Mouse (Mus musculus) liver, adult 2 months (tissue): ENCODE measurements around the gene Ccp110. TPM values are rescaled to one million over a fixed set of nuclear protein-coding genes. Genes with fewer than 3 reads are reported as not detected.

Experiments used
- DNase-seq: peaks from one replicate; pipeline ENCODE4 v3.0.0-alpha.2; 2011; ENCODE audit warnings: low read depth, low spot score; ENCODE audit errors: extremely low read depth
- H3K27ac ChIP-seq: fragments of 200-500 bp; replicated peaks from 2 replicates; pipeline ENCODE4 v1.5.1; 2012; ENCODE audit warnings: low read depth, mild to moderate bottlenecking, control low read depth, inconsistent platforms, low read length; ENCODE audit not compliant: insufficient read depth
- H3K27me3 ChIP-seq: fragments of 200-500 bp; 2 replicates; pipeline ENCODE4 v1.6.1; 2012; ENCODE audit warnings: mild to moderate bottlenecking, moderate library complexity, low read length, inconsistent platforms; ENCODE audit not compliant: control insufficient read depth, insufficient read depth
- H3K36me3 ChIP-seq: fragments of 200-500 bp; 2 replicates; pipeline ENCODE4 v1.6.1; 2012; ENCODE audit warnings: low read length, inconsistent platforms; ENCODE audit not compliant: control insufficient read depth, insufficient read depth
- H3K4me1 ChIP-seq: fragments of 200-500 bp; 2 replicates; pipeline ENCODE4 v1.6.1; 2011; ENCODE audit warnings: low read length; ENCODE audit not compliant: control insufficient read depth, insufficient read depth
- H3K4me3 ChIP-seq: fragments of 200-500 bp; 2 replicates; pipeline ENCODE4 v1.5.1; 2011; ENCODE audit warnings: low read depth, mild to moderate bottlenecking, control low read depth, low read length, moderate library complexity; ENCODE audit not compliant: insufficient read depth
- H3K79me2 ChIP-seq: fragments of 200-500 bp; 2 replicates; pipeline ENCODE4 v1.6.1; 2012; ENCODE audit warnings: inconsistent platforms, mild to moderate bottlenecking, low read length, moderate library complexity; ENCODE audit not compliant: control insufficient read depth, insufficient read depth
- H3K9ac ChIP-seq: fragments of 200-500 bp; 2 replicates; pipeline ENCODE4 v1.6.1; 2012; ENCODE audit warnings: low read depth, mild to moderate bottlenecking, control low read depth, inconsistent platforms, low read length
- CTCF ChIP-seq: fragments of 200-500 bp; IDR thresholded peaks from 2 replicates; pipeline ENCODE4 v1.5.1; 2011; ENCODE audit warnings: low read depth, low read length, control low read depth
- POLR2A ChIP-seq: fragments of 200-500 bp; IDR thresholded peaks from 2 replicates; pipeline ENCODE4 v1.6.1; 2011; ENCODE audit warnings: low read length, control low read depth; ENCODE audit not compliant: insufficient read depth; ENCODE audit errors: extremely low read depth
- WGBS: fragments of 180-500 bp; shearing (Covaris S2); methylation state at CpG from one replicate; pipeline ENCODE4 v1.1.7; 2018; 5-methylcytosine and 5-hydroxymethylcytosine counted together
- polyA plus RNA-seq: library from polyadenylated mRNA; depleted of rRNA; stranded (reverse); fragments of >200 nt; gene quantifications from 2 replicates; pipeline ENCODE4 v1.2.3, GENCODE M21; 2012
- total RNA-seq: library from RNA; depleted of rRNA; stranded (reverse); fragments of >200 nt; gene quantifications from 2 replicates; pipeline ENCODE4 v1.2.3, GENCODE M21; 2014

The Ccp110 gene
- total and polyA plus RNA-seq, 2 experiments, result 1.3 to 3.0 TPM

DNA sequence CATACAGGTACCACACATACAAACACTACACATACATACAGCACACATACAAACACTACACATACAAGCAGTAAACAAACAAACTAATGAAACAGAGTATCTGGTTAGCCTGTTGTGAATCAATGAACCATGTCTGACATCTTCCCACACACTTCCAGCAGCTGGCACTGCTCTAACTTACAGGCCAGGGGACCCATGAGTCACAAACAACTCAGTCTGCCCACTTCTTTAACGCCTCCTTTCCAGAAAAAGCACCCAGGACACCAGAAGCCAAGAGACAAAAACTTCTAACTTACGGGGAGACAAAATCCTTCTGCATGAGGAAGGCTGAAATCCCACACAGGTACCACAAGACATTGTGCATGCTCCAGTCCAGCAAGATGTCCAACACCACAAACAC is 21.1 kb upstream of the Ccp110 start:
- Histone ChIP-seq H3K4me3 (no peak overlapping the region), H3K4me1 (no peaks in the 10 kb centered on the region), H3K27ac (no peak overlapping the region), H3K36me3 (peaks cover 63% of the 10 kb centered on the region), H3K79me2 (no peaks in the 10 kb centered on the region), H3K9ac (no peak overlapping the region), H3K27me3 (no peaks in the 10 kb centered on the region)
- 99% methylated on average over 2 of the region's 2 CpGs for WGBS
- TF ChIP-seq CTCF, result no peak
- no peak for TF ChIP-seq POLR2A
- no peak for DNase-seq

DNA sequence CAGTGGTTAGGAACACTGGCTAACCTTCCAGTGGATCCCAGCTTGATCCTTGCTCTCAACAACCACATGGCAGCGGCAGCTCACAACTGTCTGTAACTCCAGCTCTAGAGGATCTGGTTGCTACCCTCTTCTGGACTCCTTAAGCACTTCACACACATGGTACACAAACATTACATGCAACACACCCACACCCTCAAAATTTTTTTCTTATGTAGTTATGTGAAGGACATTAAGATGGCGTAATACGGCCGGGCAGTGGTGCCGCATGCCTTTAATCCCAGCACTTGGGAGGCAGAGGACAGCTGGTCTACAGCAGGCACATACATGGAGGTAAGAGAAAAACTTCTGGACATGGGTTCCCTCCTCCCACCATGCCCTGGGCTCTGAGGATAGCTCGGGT is 16.2 kb upstream of the Ccp110 start:
- Histone ChIP-seq H3K27ac (no peak overlapping the region), H3K4me3 (no peak overlapping the region), H3K79me2 (peaks cover 8% of the 10 kb centered on the region; the same call in 1 of the 2 replicates), H3K27me3 (no peaks in the 10 kb centered on the region), H3K36me3 (peaks cover 51% of the 10 kb centered on the region), H3K9ac (no peak overlapping the region), H3K4me1 (peaks cover 23% of the 10 kb centered on the region)
- TF ChIP-seq CTCF, result no peak
- no peak for TF ChIP-seq POLR2A
- no peak for DNase-seq
- whole genome bisulfite sequencing, result 94% methylated on average over 6 of the region's 6 CpGs

DNA sequence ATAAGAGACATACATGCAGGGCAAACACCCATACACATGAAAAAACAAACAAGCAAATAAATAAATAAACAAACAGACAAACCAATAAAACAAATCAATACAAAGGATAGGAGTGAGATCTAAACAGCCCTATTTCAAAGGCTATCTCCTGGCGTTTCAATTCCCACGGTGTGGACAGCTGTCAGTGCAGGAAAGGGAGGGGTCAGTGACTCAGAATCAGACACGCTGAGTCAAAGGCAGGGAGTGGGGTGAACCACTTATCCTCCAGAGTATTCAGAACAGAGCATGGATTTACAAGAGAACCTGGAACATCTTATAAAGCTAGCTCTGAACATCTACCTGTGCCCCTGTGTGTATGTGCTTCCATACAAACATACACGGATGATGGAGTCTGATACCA is 15.2 kb upstream of the Ccp110 start:
- Histone ChIP-seq H3K9ac (no peak overlapping the region), H3K27ac (no peak overlapping the region), H3K27me3 (no peaks in the 10 kb centered on the region), H3K79me2 (peaks cover 8% of the 10 kb centered on the region; the same call in 1 of the 2 replicates), H3K36me3 (peaks cover 41% of the 10 kb centered on the region), H3K4me1 (peaks cover 28% of the 10 kb centered on the region), H3K4me3 (no peak overlapping the region)
- WGBS, result 68% methylated on average over 4 of the region's 4 CpGs
- no peak for DNase-seq
- no peak for TF ChIP-seq POLR2A
- no peak for TF ChIP-seq CTCF

DNA sequence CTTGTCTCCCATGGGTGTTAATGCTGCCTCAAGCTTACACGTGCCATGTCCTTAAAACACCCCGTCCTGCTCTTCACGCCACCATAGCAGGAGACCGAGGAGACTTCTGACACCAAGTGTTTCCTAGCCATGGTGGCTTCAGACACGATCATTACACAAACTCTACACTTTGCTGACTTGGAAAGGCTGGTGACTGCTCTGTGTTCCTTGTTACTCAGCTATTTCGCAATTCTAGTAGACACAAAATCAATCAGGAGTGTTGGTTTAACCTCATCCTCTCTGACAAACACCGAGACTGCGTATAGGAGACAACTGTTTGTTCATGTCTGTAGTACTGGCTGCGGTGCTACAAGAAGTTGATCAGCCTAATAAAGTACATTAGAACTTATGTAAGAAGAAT is 13.5 kb upstream of the Ccp110 start:
- H3K4me3 ChIP-seq, result no peak overlapping the region
- H3K27ac ChIP-seq, result peak overlapping the region; percentile 81
- H3K36me3 ChIP-seq, result peaks cover 33% of the 10 kb centered on the region
- H3K79me2 ChIP-seq, result peaks cover 17% of the 10 kb centered on the region; the same call in 1 of the 2 replicates
- peaks cover 39% of the 10 kb centered on the region for H3K4me1 ChIP-seq
- peak; percentile 97 for DNase-seq
- H3K27me3 ChIP-seq, result no peaks in the 10 kb centered on the region
- H3K9ac ChIP-seq, result peak overlapping the region; percentile 36
- WGBS, result 19% methylated on average over 9 of the region's 9 CpGs
- TF ChIP-seq POLR2A (no peak), CTCF (no peak)

DNA sequence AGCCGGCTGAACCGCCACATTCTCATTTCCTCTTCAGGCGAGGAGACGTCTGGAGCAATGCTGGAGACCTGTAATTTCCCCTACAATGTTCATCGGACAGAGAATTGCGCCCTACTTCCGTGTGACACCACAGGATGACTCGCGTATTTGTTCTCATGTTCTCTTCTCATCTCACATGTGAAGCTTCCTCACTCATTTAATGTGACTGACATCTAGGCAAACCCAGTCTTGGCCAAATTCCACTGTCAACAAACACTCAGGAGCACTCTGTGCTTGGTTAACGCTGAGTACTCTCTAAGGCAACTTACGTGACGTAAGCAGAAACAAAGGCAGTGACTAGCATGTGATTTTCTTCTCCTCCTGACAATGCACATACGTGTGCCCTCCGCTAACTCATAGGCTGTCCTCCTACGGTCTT is 9.2 kb upstream of the Ccp110 start:
- H3K9ac ChIP-seq, result peak overlapping the region; percentile 81
- peaks cover 5% of the 10 kb centered on the region; the same call in 1 of the 2 replicates for H3K36me3 ChIP-seq
- H3K4me3 ChIP-seq, result peak overlapping the region; percentile 59
- H3K27ac ChIP-seq, result peak overlapping the region; percentile 100
- 18% methylated on average over 15 of the region's 15 CpGs for WGBS
- no peaks in the 10 kb centered on the region for H3K27me3 ChIP-seq
- H3K79me2 ChIP-seq, result peaks cover 17% of the 10 kb centered on the region; the same call in 1 of the 2 replicates
- peak; percentile 98 for DNase-seq
- TF ChIP-seq POLR2A (no peak), CTCF (no peak)
- peaks cover 42% of the 10 kb centered on the region for H3K4me1 ChIP-seq

DNA sequence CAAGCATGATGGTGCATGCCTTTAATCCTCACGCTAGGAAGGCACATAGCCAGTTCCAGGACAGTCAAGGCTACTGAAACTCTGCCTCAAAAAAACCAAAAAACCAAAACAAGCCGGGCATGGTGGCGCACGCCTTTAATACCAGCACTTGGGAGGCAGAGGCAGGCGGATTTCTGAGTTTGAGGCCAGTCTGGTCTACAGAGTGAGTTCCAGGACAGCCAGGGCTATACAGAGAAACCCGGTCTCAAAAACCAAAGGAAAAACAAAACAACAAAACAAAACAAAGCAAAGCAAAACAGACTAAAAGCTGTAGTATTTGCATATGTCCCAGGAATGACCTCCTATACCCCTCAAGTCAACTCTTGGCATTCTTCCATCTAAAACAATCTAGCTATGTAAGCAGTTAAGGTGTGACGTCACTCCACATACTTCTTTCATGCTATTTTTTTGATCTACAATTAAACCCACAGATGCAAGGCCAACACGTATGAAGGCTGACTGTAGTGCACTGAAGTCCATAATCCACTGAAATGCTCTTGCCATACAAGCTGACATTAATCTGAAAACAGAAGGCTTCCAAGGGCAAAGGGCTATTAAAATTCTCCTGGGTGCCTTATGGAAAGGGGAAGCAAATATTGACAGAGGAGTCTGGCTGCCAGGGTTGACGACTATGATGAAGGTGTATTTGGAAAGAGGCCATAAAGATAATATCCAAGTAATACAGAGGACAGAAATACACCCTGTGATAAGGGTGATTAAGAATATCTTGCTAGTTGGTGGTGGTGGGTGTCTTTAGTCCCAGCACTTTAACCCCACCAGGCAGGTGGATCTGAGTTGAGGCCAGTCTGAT is 8.1 kb upstream of the Ccp110 start:
- peak overlapping the region; percentile 91 for H3K9ac ChIP-seq
- H3K27me3 ChIP-seq, result no peaks in the 10 kb centered on the region
- peak; percentile 94 for DNase-seq

More for the DNA sequence above, 8.1 kb upstream of the Ccp110 start:
- no peak for TF ChIP-seq CTCF
- no peak for TF ChIP-seq POLR2A
- WGBS, result 29% methylated on average over 9 of the region's 9 CpGs
- Histone ChIP-seq H3K36me3 (peaks cover 1% of the 10 kb centered on the region; the same call in 1 of the 2 replicates), H3K4me3 (peak overlapping the region; percentile 81), H3K27ac (peak overlapping the region; percentile 100), H3K79me2 (peaks cover 15% of the 10 kb centered on the region; the same call in 1 of the 2 replicates), H3K4me1 (peaks cover 35% of the 10 kb centered on the region)
